Mouse (Mus musculus): ENCODE measurements around the gene Clstn3. TPM values are rescaled to one million over a fixed set of nuclear protein-coding genes. Genes with fewer than 3 reads are reported as not detected.
"Not testable (repeated sequence)": the region's sequence is repeated elsewhere in the genome, so short reads cannot be mapped to it uniquely, and the experiment has no call there.

Clstn3 gene
- polyA plus RNA-seq, 1 experiment = 385 TPM

- H3K4me3 ChIP-seq (replicated peaks; ENCODE audit: insufficient read depth, low read depth, low read length) = peak overlapping the region; percentile 54
- 32% methylated on average over 21 of the region's 21 CpGs for WGBS
- H3K27me3 ChIP-seq (ENCODE audit: control insufficient read depth, insufficient read depth, low read length) = no peaks in the 10 kb centered on the region
- H3K27ac ChIP-seq (ENCODE audit: insufficient read depth, low read length) = no peak overlapping the region
- no peaks in the 10 kb centered on the region for H3K4me1 ChIP-seq (ENCODE audit: control insufficient read depth, insufficient read depth, low read length)
- peak in 1 of 2 experiments; percentile 40 for DNase-seq
- no peak for TF ChIP-seq POLR2A (IDR thresholded peaks at IDR 0.05; ENCODE audit: borderline replicate concordance, insufficient read depth, low read length)
- no peak for TF ChIP-seq CTCF (IDR thresholded peaks at IDR 0.05; ENCODE audit: borderline replicate concordance, insufficient read depth, low read depth, low read length)
Observed at GRCm38 (mm10) chr6:124485414-124486144, 21.0 kb upstream of the Clstn3 start.

- WGBS = 85% methylated on average over 7 of the region's 7 CpGs
- Histone ChIP-seq H3K27me3 (ENCODE audit: control insufficient read depth, insufficient read depth, low read length) (no peaks in the 10 kb centered on the region), H3K27ac (ENCODE audit: insufficient read depth, low read length) (no peak overlapping the region), H3K4me3 (replicated peaks; ENCODE audit: insufficient read depth, low read depth, low read length) (no peak overlapping the region), H3K4me1 (ENCODE audit: control insufficient read depth, insufficient read depth, low read length) (no peaks in the 10 kb centered on the region)
- TF ChIP-seq POLR2A (IDR thresholded peaks at IDR 0.05; ENCODE audit: borderline replicate concordance, insufficient read depth, low read length) (no peak), CTCF (IDR thresholded peaks at IDR 0.05; ENCODE audit: borderline replicate concordance, insufficient read depth, low read depth, low read length) (no peak)
- no peak for DNase-seq
Observed at GRCm38 (mm10) chr6:124484851-124485250, 20.3 kb upstream of the Clstn3 start.

GRCm38 (mm10) chr6:124483831-124484230 is 19.2 kb upstream of the Clstn3 start:
- not testable (repeated sequence) for DNase-seq; H3K4me3 ChIP-seq (replicated peaks; ENCODE audit: insufficient read depth, low read depth, low read length); H3K27me3 ChIP-seq (ENCODE audit: control insufficient read depth, insufficient read depth, low read length); H3K27ac ChIP-seq (ENCODE audit: insufficient read depth, low read length); H3K4me1 ChIP-seq (ENCODE audit: control insufficient read depth, insufficient read depth, low read length)
- 75% methylated on average over 3 of the region's 3 CpGs for WGBS

- no peak overlapping the region for H3K27ac ChIP-seq (ENCODE audit: insufficient read depth, low read length)
- no peaks in the 10 kb centered on the region for H3K4me1 ChIP-seq (ENCODE audit: control insufficient read depth, insufficient read depth, low read length)
- H3K4me3 ChIP-seq (replicated peaks; ENCODE audit: insufficient read depth, low read depth, low read length) = no peak overlapping the region
- 32% methylated on average over 6 of the region's 6 CpGs for WGBS
- peak in 1 of 2 experiments; percentile 58 for DNase-seq
- TF ChIP-seq CTCF (IDR thresholded peaks at IDR 0.05; ENCODE audit: borderline replicate concordance, insufficient read depth, low read depth, low read length) (peak; percentile 50), POLR2A (IDR thresholded peaks at IDR 0.05; ENCODE audit: borderline replicate concordance, insufficient read depth, low read length) (no peak)
- H3K27me3 ChIP-seq (ENCODE audit: control insufficient read depth, insufficient read depth, low read length) = no peaks in the 10 kb centered on the region
Observed at GRCm38 (mm10) chr6:124481571-124481970, 17.0 kb upstream of the Clstn3 start.

- DNase-seq = peak in 1 of 2 experiments; percentile 50
- H3K4me3 ChIP-seq (replicated peaks; ENCODE audit: insufficient read depth, low read depth, low read length) = no peak overlapping the region
- TF ChIP-seq POLR2A (IDR thresholded peaks at IDR 0.05; ENCODE audit: borderline replicate concordance, insufficient read depth, low read length) = no peak
- no peak for TF ChIP-seq CTCF (IDR thresholded peaks at IDR 0.05; ENCODE audit: borderline replicate concordance, insufficient read depth, low read depth, low read length)
- WGBS = 41% methylated on average over 4 of the region's 4 CpGs
- H3K27me3 ChIP-seq (ENCODE audit: control insufficient read depth, insufficient read depth, low read length) = no peaks in the 10 kb centered on the region
- H3K27ac ChIP-seq (ENCODE audit: insufficient read depth, low read length) = no peak overlapping the region
- H3K4me1 ChIP-seq (ENCODE audit: control insufficient read depth, insufficient read depth, low read length) = no peaks in the 10 kb centered on the region
Observed at GRCm38 (mm10) chr6:124480295-124480694, 15.7 kb upstream of the Clstn3 start.

GRCm38 (mm10) chr6:124479573-124479930 is 15.0 kb upstream of the Clstn3 start:
- Histone ChIP-seq H3K27ac (ENCODE audit: insufficient read depth, low read length) (no peak overlapping the region), H3K4me1 (ENCODE audit: control insufficient read depth, insufficient read depth, low read length) (no peaks in the 10 kb centered on the region), H3K4me3 (replicated peaks; ENCODE audit: insufficient read depth, low read depth, low read length) (no peak overlapping the region), H3K27me3 (ENCODE audit: control insufficient read depth, insufficient read depth, low read length) (no peaks in the 10 kb centered on the region)
- TF ChIP-seq CTCF (IDR thresholded peaks at IDR 0.05; ENCODE audit: borderline replicate concordance, insufficient read depth, low read depth, low read length) (no peak), POLR2A (IDR thresholded peaks at IDR 0.05; ENCODE audit: borderline replicate concordance, insufficient read depth, low read length) (no peak)
- WGBS = 93% methylated on average over 3 of the region's 3 CpGs
- no peak for DNase-seq

- no peaks in the 10 kb centered on the region for H3K4me1 ChIP-seq (ENCODE audit: control insufficient read depth, insufficient read depth, low read length)
- H3K27ac ChIP-seq (ENCODE audit: insufficient read depth, low read length) = no peak overlapping the region
- TF ChIP-seq CTCF (IDR thresholded peaks at IDR 0.05; ENCODE audit: borderline replicate concordance, insufficient read depth, low read depth, low read length) (no peak), POLR2A (IDR thresholded peaks at IDR 0.05; ENCODE audit: borderline replicate concordance, insufficient read depth, low read length) (no peak)
- no peak overlapping the region for H3K4me3 ChIP-seq (replicated peaks; ENCODE audit: insufficient read depth, low read depth, low read length)
- H3K27me3 ChIP-seq (ENCODE audit: control insufficient read depth, insufficient read depth, low read length) = no peaks in the 10 kb centered on the region
- no peak for DNase-seq
- 90% methylated on average over 3 of the region's 3 CpGs for WGBS
Observed at GRCm38 (mm10) chr6:124478874-124479572, 14.4 kb upstream of the Clstn3 start.

Measured in cerebellum, adult 2 months (tissue).